Mouse (Mus musculus) hindbrain, embryonic 11.5 days (tissue): Measurements from ENCODE around the gene Pcsk4. TPM values are rescaled to one million over a fixed set of nuclear protein-coding genes. Genes with fewer than 3 reads are reported as not detected.

Source experiments
- ATAC-seq: fragments of 200-750 bp; cut with Nextera tagmentation; 2 replicates; pipeline ENCODE4 v1.8.0; 2017; ENCODE audit warnings: mild to moderate bottlenecking, moderate TSS enrichment, moderate library complexity; ENCODE audit not compliant: low FRiP score
- DNase-seq: peaks from one replicate; pipeline ENCODE4 v3.0.0-alpha.2; 2015; ENCODE audit warnings: low spot score
- H3K27ac ChIP-seq: fragments of 300-500 bp; sonication (generic); 2 replicates; pipeline ENCODE4 v1.5.1; 2014; ENCODE audit warnings: mild to moderate bottlenecking, low read depth, low read length
- H3K27me3 ChIP-seq: fragments of 300-500 bp; sonication (generic); 2 replicates; pipeline ENCODE4 v1.6.1; 2014; ENCODE audit warnings: mild to moderate bottlenecking, low read length, moderate library complexity, mixed read lengths; ENCODE audit not compliant: control insufficient read depth, insufficient read depth
- H3K36me3 ChIP-seq: fragments of 300-500 bp; sonication (generic); 2 replicates; pipeline ENCODE4 v1.6.1; 2014; ENCODE audit warnings: mild to moderate bottlenecking, low read length, moderate library complexity, mixed read lengths; ENCODE audit not compliant: control insufficient read depth, insufficient read depth
- H3K4me1 ChIP-seq: fragments of 300-500 bp; sonication (generic); replicated peaks from 2 replicates; pipeline ENCODE4 v1.6.1; 2014; ENCODE audit warnings: low read length, mixed read lengths; ENCODE audit not compliant: control insufficient read depth, insufficient read depth
- H3K4me2 ChIP-seq: fragments of 300-500 bp; sonication (generic); replicated peaks from 2 replicates; pipeline ENCODE4 v1.6.1; 2014; ENCODE audit warnings: mild to moderate bottlenecking, low read depth, low read length
- H3K4me3 ChIP-seq: fragments of 300-500 bp; sonication (generic); 2 replicates; pipeline ENCODE4 v1.5.1; 2014; ENCODE audit warnings: low read depth, low read length
- H3K9ac ChIP-seq: fragments of 300-500 bp; sonication (generic); 2 replicates; pipeline ENCODE4 v1.6.1; 2014; ENCODE audit warnings: low read depth, low read length
- H3K9me3 ChIP-seq: fragments of 300-500 bp; sonication (generic); 2 replicates; pipeline ENCODE4 v1.6.1; 2016; ENCODE audit warnings: low read length; ENCODE audit not compliant: control insufficient read depth
- WGBS: fragments of 180-500 bp; shearing (Covaris S2); extraction: QIAGEN DNeasy Blood & Tissue Kit; methylation state at CpG from one replicate; pipeline ENCODE4 v1.1.7; 2014; 5-methylcytosine and 5-hydroxymethylcytosine counted together
- polyA plus RNA-seq: library from polyadenylated mRNA; unstranded; fragments of >200 nt; fragmentation: Nextera tagmentation; extraction: Ambion mirVana; gene quantifications from 2 replicates; pipeline ENCODE4 v1.2.1, GENCODE M21; 2014

Gene Pcsk4
- polyA plus RNA-seq, 1 experiment from 2014 or later: 1.8 TPM

GRCm38 (mm10) chr10:80321670-80322581 lies 7.4 kb downstream of the Pcsk4 start:
- Histone ChIP-seq H3K4me3 (no peak overlapping the region), H3K36me3 (no peaks in the 10 kb centered on the region), H3K9me3 (no peaks in the 10 kb centered on the region), H3K4me1 (0 out of 2 replicates have a peak, but pooled peaks cover 7% of the 10 kb centered on the region), H3K27ac (no peak overlapping the region), H3K9ac (no peak overlapping the region), H3K4me2 (no peak overlapping the region), H3K27me3 (peaks cover 2% of the 10 kb centered on the region; the same call in 1 of the 2 replicates)
- ATAC-seq (no peak), DNase-seq (no peak)
- WGBS: 86% methylated on average over 21 of the region's 21 CpGs

- DNase-seq: no peak
- Histone ChIP-seq H3K4me3 (no peak overlapping the region), H3K27ac (no peak overlapping the region), H3K9me3 (no peaks in the 10 kb centered on the region), H3K27me3 (peaks cover 2% of the 10 kb centered on the region; the same call in 1 of the 2 replicates), H3K4me2 (no peak overlapping the region), H3K4me1 (0 out of 2 replicates have a peak, but pooled peaks cover 7% of the 10 kb centered on the region), H3K9ac (no peak overlapping the region), H3K36me3 (0 out of 2 replicates have a peak, but pooled peaks cover 1% of the 10 kb centered on the region)
- 73% methylated on average over 6 of the region's 6 CpGs for WGBS
- no peak for ATAC-seq
These were observed 8.2 kb downstream of the Pcsk4 start for GRCm38 (mm10) chr10:80321014-80321669.

GRCm38 (mm10) chr10:80320340-80320760 lies 8.9 kb downstream of the Pcsk4 start, which contains the start of gene 2310011J03Rik:
2310011J03Rik (minus strand) TSS chr10:80320537.
- peak within 1 kb of the TSS; percentile 77 for H3K4me3 ChIP-seq
- DNase-seq: peak; percentile 94
- no peak within 1 kb of the TSS for H3K27ac ChIP-seq
- H3K4me1 ChIP-seq: peaks cover 12% of the 10 kb centered on the region; the same call in 1 of the 2 replicates
- H3K27me3 ChIP-seq: peaks cover 5% of the 10 kb centered on the region; the same call in 1 of the 2 replicates
- H3K36me3 ChIP-seq: 0 out of 2 replicates have a peak, but pooled peaks cover 2% of the 10 kb centered on the region
- H3K9ac ChIP-seq: peak within 1 kb of the TSS; percentile 70
- H3K4me2 ChIP-seq: peak within 1 kb of the TSS; percentile 73
- no peaks in the 10 kb centered on the region for H3K9me3 ChIP-seq
- 2% methylated on average over 33 of the region's 34 CpGs for WGBS
- ATAC-seq: peak; percentile 46; the same call in 1 of the 2 replicates

GRCm38 (mm10) chr10:80317011-80317410 lies 12.3 kb downstream of the Pcsk4 start:
- ATAC-seq: no peak
- Histone ChIP-seq H3K27ac (no peak overlapping the region), H3K4me2 (no peak overlapping the region), H3K9me3 (no peaks in the 10 kb centered on the region), H3K36me3 (peaks cover 12% of the 10 kb centered on the region; the same call in 1 of the 2 replicates), H3K4me1 (peaks cover 6% of the 10 kb centered on the region; the same call in 1 of the 2 replicates), H3K9ac (no peak overlapping the region), H3K4me3 (no peak overlapping the region), H3K27me3 (peaks cover 23% of the 10 kb centered on the region)
- DNase-seq: no peak
- WGBS: 62% methylated on average over 10 of the region's 10 CpGs

- peaks cover 6% of the 10 kb centered on the region; the same call in 1 of the 2 replicates for H3K4me1 ChIP-seq
- H3K4me3 ChIP-seq: no peak overlapping the region
- no peaks in the 10 kb centered on the region for H3K9me3 ChIP-seq
- peaks cover 26% of the 10 kb centered on the region for H3K27me3 ChIP-seq
- H3K9ac ChIP-seq: no peak overlapping the region; the same call in 1 of the 2 replicates
- WGBS: 38% methylated on average over 11 of the region's 11 CpGs
- ATAC-seq (no peak), DNase-seq (no peak)
- no peak overlapping the region for H3K27ac ChIP-seq
- peaks cover 14% of the 10 kb centered on the region for H3K36me3 ChIP-seq
- H3K4me2 ChIP-seq: no peak overlapping the region
These were observed 12.9 kb downstream of the Pcsk4 start for GRCm38 (mm10) chr10:80316359-80316781.

GRCm38 (mm10) chr10:80315315-80315714 lies 14.0 kb downstream of the Pcsk4 start:
- Histone ChIP-seq H3K27me3 (peaks cover 27% of the 10 kb centered on the region), H3K9ac (no peak overlapping the region), H3K9me3 (no peaks in the 10 kb centered on the region), H3K4me1 (peaks cover 6% of the 10 kb centered on the region; the same call in 1 of the 2 replicates), H3K4me3 (no peak overlapping the region), H3K36me3 (peaks cover 18% of the 10 kb centered on the region), H3K27ac (no peak overlapping the region), H3K4me2 (no peak overlapping the region)
- no peak for DNase-seq
- ATAC-seq: no peak
- WGBS: 52% methylated on average over 27 of the region's 27 CpGs

- WGBS: 50% methylated on average over 16 of the region's 16 CpGs
- Histone ChIP-seq H3K36me3 (peaks cover 19% of the 10 kb centered on the region), H3K27ac (no peak overlapping the region), H3K4me1 (peaks cover 6% of the 10 kb centered on the region; the same call in 1 of the 2 replicates), H3K9me3 (no peaks in the 10 kb centered on the region), H3K4me3 (no peak overlapping the region), H3K9ac (no peak overlapping the region), H3K4me2 (no peak overlapping the region), H3K27me3 (peaks cover 27% of the 10 kb centered on the region)
- DNase-seq (no peak), ATAC-seq (no peak)
These were observed 14.8 kb downstream of the Pcsk4 start for GRCm38 (mm10) chr10:80314494-80315001.

- H3K4me3 ChIP-seq: no peak overlapping the region
- no peak overlapping the region for H3K9ac ChIP-seq
- H3K9me3 ChIP-seq: no peaks in the 10 kb centered on the region
- ATAC-seq: no peak
- DNase-seq: no peak
- H3K4me1 ChIP-seq: peaks cover 6% of the 10 kb centered on the region; the same call in 1 of the 2 replicates
- WGBS: 56% methylated on average over 20 of the region's 20 CpGs
- no peak overlapping the region for H3K27ac ChIP-seq
- H3K27me3 ChIP-seq: peaks cover 27% of the 10 kb centered on the region
- H3K36me3 ChIP-seq: peaks cover 27% of the 10 kb centered on the region
- H3K4me2 ChIP-seq: no peak overlapping the region
These were observed 15.6 kb downstream of the Pcsk4 start for GRCm38 (mm10) chr10:80313627-80314201.
